Mouse (Mus musculus) ES-Bruce4 (cell line): ENCODE results near the gene Cdh13.

ENCODE experiments used
- CTCF ChIP-seq: IDR thresholded peaks from one replicate; pipeline ENCODE4 v1.8.1; 2011; ENCODE audit warnings: low read depth, low read length
- EP300 ChIP-seq: IDR thresholded peaks from 2 replicates; pipeline ENCODE4 v1.6.1; 2011; ENCODE audit warnings: low read depth, low read length; ENCODE audit not compliant: insufficient read depth
- POLR2A ChIP-seq: IDR thresholded peaks from one replicate; pipeline ENCODE4 v1.8.1; 2011; ENCODE audit warnings: low read length; ENCODE audit not compliant: insufficient read depth

- TF ChIP-seq POLR2A (no peak), EP300 (no peak), CTCF (no peak)
These were observed 95.5 kb downstream of the Cdh13 start for GRCm38 (mm10) chr8:118378985-118379384.
